Mouse (Mus musculus): Measurements from ENCODE around the gene Dazap1.

The Dazap1 gene

GRCm38 (mm10) chr10:80321014-80321669 is 59.9 kb downstream of the Dazap1 start:
- no peak for DNase-seq (ENCODE audit: extremely low spot score, low read depth, low spot score)

DNA sequence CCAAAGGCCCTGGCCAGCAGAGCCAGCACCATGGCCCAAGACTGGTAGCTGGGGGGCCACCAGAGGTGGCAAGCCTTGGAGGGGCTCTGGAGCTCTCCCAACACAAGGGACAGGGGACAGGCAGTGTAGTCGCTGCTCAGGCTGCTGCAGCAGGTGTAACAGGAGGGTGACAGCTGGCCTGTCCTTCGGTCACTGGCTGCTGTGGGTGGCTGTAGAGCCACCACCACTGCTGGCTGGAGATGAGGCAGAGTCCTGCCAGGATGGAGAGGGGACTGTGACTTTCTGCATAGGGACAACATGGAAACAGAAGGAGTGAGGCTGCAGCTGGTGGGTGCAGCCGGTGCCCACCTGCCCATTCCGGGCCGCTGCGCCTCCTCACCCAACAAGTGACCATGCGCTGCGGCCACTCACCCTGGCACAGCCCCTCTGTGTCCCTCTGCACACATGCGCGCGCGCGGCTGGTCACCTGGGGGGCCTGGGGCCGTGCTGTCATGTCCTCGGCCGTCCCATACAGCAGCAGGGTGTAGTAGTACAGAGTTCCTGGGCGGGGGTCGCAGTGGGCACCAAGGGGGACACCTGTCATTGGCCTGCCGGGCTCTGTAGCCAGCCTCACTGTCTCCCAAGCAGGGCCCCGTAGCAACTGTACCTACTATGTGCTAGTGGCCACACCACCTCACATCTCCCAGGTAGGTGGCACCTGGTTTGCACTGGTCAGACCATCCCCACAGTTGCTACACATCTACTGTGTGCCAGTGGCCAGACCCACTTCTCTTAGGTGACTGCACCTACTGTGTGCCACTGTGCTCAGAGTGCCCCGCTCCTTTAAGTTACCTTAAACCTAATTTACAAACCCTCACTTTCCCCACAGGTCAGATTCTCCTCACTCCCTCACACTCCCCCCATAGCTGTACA is 60.6 kb downstream of the Dazap1 start:
- DNase-seq (ENCODE audit: extremely low spot score, low read depth, low spot score): no peak

DNA sequence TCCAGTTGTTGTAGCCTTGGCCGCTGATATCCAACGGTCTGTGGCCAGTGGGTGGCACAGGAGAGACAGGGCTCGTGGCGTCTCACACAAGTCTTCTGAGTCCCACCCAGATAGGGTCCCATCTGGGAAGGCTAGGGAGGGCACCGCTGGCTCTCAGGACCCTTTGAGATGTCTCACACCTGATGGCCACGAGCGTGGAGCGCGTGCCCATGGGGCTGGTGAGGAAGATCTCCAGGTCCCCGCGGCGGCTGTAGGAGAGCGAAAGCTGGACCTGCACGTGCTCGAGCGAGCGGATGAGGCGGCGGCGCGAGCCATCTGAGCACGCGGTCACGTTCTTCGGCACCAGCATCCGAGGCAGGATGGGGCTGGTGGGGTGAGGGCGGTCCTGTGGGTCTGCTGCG is 61.5 kb downstream of the Dazap1 start:
- DNase-seq (ENCODE audit: extremely low spot score, low read depth, low spot score): no peak

DNA sequence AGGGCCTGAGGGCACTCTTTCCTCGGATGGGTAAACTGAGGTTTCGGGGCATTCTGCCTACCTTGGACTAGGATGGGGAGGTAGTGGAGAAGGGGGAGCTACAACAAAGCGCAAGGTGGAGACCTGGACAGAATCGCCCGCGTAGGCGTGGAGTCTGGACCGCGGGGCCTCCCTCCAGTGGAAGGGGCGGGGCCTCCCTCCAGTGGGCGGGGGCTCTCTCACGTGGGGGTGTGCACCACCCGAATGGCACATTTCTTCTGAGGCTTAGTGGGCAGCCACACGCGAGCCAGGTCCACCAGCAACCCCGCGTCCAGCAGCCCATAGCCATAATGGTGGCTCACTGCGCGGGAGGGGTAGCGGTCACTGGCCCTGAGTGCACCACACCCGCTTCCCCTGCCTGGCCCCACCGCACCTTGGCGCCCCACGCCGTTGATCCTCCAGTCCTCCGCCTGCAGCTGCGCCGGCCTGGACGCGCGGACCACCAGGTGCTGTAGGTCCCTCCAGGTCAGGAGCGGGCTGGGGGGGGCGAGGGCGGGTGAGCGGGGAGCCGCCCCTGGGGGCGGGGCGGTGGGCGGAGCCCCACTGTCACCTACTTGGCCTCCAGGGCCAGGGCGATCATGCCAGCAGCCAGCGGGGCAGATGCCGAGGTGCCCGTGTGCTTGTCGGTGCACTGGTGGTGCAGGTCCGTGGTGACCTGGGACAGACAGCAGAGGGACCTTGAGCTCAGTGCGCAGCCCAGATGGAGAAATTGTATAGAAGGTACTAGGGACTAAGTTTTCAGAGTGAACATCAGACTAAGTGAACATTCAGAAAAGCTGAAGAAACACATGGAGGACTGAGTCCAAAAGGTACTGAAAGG is 62.2 kb downstream of the Dazap1 start:
- no peak for DNase-seq (ENCODE audit: extremely low spot score, low read depth, low spot score)

GRCm38 (mm10) chr10:80324120-80325037 is 63.1 kb downstream of the Dazap1 start:
- DNase-seq (ENCODE audit: extremely low spot score, low read depth, low spot score): no peak

- no peak for DNase-seq (ENCODE audit: extremely low spot score, low read depth, low spot score)
Measured at GRCm38 (mm10) chr10:80325045-80325444, 63.8 kb downstream of the Dazap1 start.

DNA sequence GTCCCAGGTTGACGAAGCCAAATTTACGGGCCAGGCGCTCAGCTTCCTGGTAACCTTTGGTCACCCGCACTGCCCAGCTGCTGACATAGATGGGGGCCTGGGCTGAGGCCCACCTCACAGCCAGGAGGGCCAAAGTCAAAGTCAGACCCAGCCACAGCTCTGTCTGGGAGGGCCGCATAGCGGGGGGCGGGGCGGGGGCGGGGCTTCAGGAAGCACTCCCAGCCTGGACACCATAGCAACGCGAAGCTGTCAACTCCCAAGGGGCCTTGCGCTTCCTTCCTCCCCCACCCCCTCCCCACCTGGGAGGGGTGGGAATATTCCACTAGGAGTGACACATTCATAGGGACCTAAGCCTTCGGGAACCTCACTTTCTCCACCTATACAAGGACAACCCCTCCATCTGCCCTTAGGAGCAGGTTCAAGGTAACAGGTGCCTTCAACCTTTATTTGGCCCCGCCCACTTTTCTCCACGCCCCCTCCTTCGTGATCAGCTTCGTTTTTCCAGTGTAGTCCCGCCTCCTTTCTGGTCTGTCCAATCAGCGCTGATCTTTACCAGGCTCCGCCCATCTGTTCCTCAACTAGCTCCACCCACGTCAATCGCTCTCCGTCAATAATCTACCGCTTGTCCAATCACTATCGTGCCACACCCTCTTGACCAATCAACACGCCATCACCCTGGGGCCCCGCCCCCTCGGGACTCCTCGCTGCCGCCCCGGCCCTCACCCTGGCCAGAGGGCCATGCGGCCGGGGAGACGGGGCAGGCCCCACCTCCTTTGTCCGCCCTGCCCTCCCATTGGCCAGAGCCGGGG is 68.2 kb downstream of the Dazap1 start, which contains the start of the genes Pcsk4 and Reep6:
Gene Pcsk4, minus strand, starts transcription at position 226 of the 809 bp plus-strand sequence.
Gene Reep6, plus strand, starts transcription at position 681 of the 809 bp plus-strand sequence.
- DNase-seq (ENCODE audit: extremely low spot score, low read depth, low spot score): peak; percentile 97

DNA sequence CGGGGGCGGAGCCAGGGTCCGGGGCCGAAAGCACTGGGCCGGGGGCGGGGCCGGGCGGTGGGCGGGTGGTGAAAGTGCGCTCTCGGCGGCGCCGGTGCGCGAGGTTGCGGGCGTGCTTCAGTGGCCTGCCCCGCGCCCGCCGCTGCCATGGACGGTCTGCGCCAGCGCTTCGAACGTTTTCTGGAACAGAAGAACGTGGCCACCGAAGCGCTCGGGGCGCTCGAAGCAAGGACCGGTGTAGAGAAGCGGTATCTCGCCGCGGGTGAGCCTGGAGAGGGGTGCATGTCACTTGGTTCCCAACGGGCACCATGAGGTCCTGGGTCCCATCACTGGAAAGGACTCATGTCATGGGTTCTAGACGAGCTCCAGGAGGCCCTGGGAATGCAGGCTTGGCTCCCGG is 68.8 kb downstream of the Dazap1 start:
- no peak for DNase-seq (ENCODE audit: extremely low spot score, low read depth, low spot score)

DNA sequence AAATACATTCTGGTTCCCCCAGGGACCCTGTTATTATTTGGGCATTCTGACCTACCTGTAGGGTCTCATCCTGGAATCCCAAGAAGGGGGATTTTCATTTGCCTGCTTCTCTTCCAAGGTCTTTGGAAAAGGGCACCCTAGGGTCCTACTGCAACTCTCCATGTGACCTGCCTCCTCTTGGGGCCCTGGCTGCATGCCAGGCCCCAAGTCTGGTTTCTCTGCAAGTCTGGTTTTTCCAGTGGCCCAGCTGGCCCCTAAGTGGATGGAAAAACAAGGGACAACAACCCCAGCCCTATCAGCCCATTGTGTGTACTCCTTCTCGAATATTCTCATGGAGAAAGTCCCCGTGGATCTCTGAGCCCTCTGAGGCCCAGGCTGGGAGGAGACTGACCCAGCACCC is 69.6 kb downstream of the Dazap1 start:
- DNase-seq (ENCODE audit: extremely low spot score, low read depth, low spot score): no peak

DNA sequence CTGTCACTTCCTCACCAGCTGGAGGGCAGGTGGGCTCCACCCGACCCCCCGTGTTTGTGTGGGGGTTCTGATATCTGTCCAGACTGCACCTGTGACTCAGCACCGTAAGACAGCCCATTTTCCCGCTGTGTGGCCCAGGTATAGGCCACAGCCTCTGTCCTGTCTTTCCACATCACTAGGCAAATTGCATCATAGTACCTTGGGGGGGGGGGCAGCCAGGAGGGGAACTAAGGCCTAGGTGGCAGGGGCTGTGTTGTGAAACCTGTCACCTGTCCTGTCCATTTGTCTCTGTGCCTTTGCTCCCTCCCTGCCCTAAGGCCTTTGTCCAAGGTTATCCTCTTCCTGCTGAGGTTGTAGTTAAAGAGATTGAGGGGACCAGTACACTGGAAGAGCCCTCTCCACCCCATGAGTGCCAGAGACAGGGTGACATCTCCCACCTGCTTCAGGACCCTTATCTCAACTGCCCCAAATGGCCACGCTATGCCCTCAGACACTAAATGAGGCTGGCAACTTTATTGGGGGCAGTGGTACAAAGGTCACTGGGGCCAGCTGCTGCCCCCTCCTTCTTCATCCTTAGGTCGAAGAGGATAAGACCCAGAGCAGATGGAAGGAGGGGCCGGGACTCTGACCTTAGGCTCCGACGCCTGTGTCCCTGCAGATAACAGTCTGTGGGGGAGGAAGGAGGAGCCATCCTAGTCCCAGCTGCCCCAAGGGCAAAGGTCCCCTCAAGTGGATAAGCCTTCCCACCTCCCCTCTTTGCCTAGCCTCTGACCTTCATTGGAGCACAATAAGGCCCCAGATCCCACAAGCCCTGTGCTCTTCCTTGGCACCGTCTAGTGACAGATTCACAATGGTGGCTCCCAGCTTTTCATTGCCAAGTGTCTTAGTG is 70.6 kb downstream of the Dazap1 start:
- DNase-seq (ENCODE audit: extremely low spot score, low read depth, low spot score): no peak

DNA sequence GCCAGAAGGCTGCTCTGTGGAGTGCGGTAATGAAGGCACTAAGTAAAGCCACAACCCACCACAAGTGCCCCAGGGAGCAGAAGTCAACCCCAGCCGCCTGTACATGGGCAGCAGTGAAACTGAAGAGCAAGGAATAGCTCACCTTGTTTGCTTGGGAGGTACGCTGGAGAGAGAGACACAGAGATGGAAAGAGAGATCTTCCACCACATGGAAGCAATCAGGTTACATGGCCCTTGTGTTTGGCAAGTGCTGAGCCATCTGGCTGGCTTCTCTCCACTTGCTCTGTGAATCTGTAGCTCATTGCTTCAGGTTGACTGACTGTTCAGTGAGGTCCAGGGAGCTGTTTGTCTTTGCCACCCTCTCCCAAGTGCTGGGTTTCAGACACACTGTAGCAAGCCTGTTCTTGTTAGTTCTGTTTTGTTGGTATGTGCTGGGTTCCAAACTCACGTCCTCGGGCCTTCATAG is 71.3 kb downstream of the Dazap1 start:
- no peak for DNase-seq (ENCODE audit: extremely low spot score, low read depth, low spot score)

- no peak for DNase-seq (ENCODE audit: extremely low spot score, low read depth, low spot score)
Measured at GRCm38 (mm10) chr10:80336263-80336662, 75.0 kb downstream of the Dazap1 start.

Measured in hindlimb bud, embryonic 11.5 days (tissue).